Mouse (Mus musculus) intestine, embryonic 16.5 days (tissue): ENCODE measurements around the gene Trpc2. TPM values are rescaled to one million over a fixed set of nuclear protein-coding genes. Genes with fewer than 3 reads are reported as not detected.

ENCODE experiments used
- polyA plus RNA-seq: library from polyadenylated mRNA; unstranded; fragments of >200 nt; fragmentation: Nextera tagmentation; extraction: Ambion mirVana; gene quantifications from 2 replicates; pipeline ENCODE4 v1.2.1, GENCODE M21; 2015

Gene Trpc2
- polyA plus RNA-seq, 1 experiment from 2014 or later: not detected

Other genes starting within 250 kb of the Trpc2 start
- gene Inppl1, start 244.9 kb upstream of the Trpc2 start, polyA plus RNA-seq: 27.2 and 28.2 TPM in 2 replicates
- 2.6 and 3.2 TPM in 2 replicates for gene Folr2, start 225.9 kb upstream of the Trpc2 start, polyA plus RNA-seq
- gene Anapc15, start 219.4 kb upstream of the Trpc2 start, polyA plus RNA-seq: 61.0 and 66.3 TPM in 2 replicates
- 201 and 253 TPM in 2 replicates for gene Folr1, start 212.3 kb upstream of the Trpc2 start, polyA plus RNA-seq
- gene Lamtor1, start 177.2 kb upstream of the Trpc2 start, polyA plus RNA-seq: 236 and 245 TPM in 2 replicates
- gene Tomt, start 176.8 kb upstream of the Trpc2 start, polyA plus RNA-seq: 0.24 and 0.28 TPM in 2 replicates
- gene Lrrc51, start 149.2 kb upstream of the Trpc2 start, polyA plus RNA-seq: 9.7 and 10.1 TPM in 2 replicates
- 39.9 and 41.9 TPM in 2 replicates for gene Numa1, start 149.0 kb upstream of the Trpc2 start, polyA plus RNA-seq
- gene Il18bp, start 64.4 kb upstream of the Trpc2 start, polyA plus RNA-seq: 1.9 and 2.1 TPM in 2 replicates
- gene Rnf121, start 17.6 kb upstream of the Trpc2 start, polyA plus RNA-seq: 33.0 and 35.5 TPM in 2 replicates
- 17.7 and 21.6 TPM in 2 replicates for gene Xndc1, start 17.6 kb upstream of the Trpc2 start, polyA plus RNA-seq
- 0.47 and 0.48 TPM in 2 replicates for gene Xntrpc, start 17.4 kb upstream of the Trpc2 start, polyA plus RNA-seq
- 0.18 and 0.22 TPM in 2 replicates for gene Art1, start 18.6 kb downstream of the Trpc2 start, polyA plus RNA-seq
- gene Art5, start 26.4 kb downstream of the Trpc2 start, polyA plus RNA-seq: 0.48 and 0.77 TPM in 2 replicates
- 0.09 and 0.10 TPM in 2 replicates for gene Chrna10, start 33.7 kb downstream of the Trpc2 start, polyA plus RNA-seq
- 27.5 and 27.9 TPM in 2 replicates for gene Nup98, start 127.1 kb downstream of the Trpc2 start, polyA plus RNA-seq
- gene Pgap2, start 127.1 kb downstream of the Trpc2 start, polyA plus RNA-seq: 121 and 126 TPM in 2 replicates
- gene Rhog, start 172.9 kb downstream of the Trpc2 start, polyA plus RNA-seq: 69.4 and 71.3 TPM in 2 replicates
- 20.9 and 21.1 TPM in 2 replicates for gene Stim1, start 184.7 kb downstream of the Trpc2 start, polyA plus RNA-seq